Mouse (Mus musculus) kidney, postnatal 14 days (tissue): ENCODE data around the gene Apc2.

Source experiments
- DNase-seq: peaks from one replicate; pipeline ENCODE4 v3.0.0; 2022; ENCODE audit warnings: mixed read lengths

Gene Apc2

DNA sequence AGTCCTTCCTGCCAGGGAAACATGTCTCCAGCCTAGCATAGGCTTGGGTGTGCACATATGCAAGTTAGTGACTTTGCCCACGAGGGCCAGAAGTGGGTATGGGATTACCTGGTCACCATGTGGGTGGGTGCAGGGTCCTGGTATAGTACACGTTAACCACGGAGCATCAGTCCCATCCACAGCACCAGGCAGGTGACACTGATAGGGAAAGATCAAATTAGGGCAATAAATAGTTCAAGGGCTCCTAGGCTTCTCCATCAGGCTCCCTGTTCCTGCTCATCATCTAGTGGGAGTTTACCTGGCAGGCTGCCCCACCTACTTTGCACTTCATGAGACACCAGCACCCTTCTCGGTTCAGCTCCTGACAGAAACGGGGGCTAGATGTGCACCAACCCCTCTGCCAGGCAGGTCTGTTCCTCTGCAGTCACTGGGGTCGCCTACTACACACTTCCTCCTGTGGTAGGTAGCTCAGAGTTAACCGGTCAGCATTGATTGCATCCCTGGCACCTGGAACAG lies 931 bp upstream of the Apc2 start:
- no peak for DNase-seq

DNA sequence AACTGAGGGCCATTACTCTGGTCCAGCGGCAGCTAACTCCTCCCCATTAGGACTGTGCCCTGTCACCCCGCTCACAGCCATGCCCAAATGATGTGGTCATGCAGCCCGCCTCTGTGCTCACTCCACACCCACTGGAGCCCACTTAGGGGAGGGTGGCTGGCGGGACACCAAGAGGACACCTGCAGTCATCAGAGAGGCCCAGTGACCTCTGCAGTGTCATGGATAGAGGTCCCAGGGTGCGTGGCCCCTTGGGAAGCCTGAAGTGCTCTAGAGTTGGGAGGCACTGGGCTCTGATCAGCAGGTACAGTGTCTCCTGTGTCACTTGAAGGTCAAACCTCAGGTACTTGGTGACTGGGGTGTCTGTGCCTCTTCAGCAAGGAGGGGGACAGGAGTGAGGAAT lies 1.0 kb downstream of the Apc2 start:
- DNase-seq: no peak

DNA sequence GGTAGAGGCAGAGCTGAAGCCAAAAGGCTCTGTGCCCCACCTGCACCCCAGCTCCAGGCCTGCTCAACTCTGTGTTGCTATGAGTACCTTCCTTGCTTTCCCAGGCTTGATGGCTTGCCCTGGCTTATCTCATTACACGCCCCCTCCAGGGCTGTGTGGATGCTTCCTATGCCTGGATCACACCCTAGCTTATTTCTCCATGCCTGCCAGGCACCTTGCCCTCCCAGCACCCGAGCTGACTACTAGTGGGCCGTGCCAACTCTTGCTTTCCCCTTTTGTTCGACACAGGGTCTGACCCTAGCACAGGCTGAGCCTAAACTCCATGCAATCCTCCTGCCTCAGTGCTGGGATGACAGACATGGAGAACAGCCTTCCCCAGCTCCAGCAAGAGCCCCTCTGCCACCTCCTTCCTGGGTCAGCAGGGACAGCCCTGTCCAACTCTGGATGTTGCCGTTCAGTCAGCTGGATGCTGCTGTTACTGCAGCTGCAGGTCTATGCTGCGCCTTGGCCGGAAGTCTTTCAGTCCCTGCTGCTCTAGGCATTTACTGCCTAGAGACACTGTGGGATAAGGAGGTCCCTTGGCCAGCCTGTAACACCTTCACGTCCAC lies 1.9 kb downstream of the Apc2 start:
- DNase-seq: no peak

DNA sequence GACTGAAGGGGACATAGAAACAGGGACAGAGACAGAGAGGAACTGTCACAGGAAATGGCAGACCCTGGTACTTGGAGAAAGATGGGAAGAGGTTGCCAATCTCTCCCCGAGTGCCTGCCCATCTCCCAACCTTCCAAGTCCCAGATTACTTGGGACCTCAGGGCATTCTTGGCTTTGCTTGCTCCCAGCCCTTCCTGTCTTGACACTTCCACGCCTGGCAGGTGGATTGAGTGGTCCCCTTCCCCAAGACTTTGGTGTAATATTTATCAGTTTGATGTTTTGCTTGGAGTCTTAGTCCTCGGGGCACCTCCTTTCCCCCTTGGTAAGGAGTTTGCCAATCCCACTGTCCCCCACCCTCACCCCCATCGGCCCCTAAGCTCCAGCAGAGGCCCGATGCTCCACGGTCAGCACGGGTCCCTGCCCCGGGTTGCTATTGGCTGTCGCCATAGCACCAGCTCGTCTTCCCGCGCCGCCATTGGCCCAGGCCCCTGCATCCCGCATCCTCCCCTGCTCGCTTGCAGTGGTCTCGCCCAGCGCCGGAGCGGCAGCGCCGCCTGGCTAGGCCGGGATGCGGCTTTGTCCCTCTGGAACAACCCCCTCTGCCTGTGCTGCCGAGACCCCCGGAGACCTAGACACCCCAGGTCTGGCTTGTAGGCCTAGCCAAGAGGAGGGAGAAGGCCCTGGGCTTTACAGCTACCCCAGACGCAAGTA lies 2.9 kb downstream of the Apc2 start:
- DNase-seq: no peak

DNA sequence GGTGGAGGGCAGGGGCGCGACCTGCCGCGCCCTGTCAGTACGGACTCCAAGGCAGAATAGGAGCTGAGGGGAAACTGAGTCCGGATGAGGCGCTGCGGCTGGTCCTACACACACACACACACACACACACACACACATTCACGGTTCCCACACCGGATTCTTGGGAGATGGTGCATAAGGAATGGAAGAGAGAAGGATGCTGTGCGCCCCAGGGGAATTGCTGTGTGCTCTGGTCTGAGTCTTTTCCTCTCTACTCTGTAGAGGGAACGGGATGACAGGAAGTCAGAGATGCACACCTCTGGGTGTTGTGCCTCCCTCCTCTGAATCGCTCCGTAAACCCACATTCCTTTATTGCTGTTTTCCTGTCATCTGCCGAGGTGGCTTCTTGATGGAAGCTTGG lies 3.5 kb downstream of the Apc2 start:
- DNase-seq: no peak

- no peak for DNase-seq
Measured at GRCm38 (mm10) chr10:80299824-80300223, 4.0 kb downstream of the Apc2 start.

- no peak for DNase-seq
Measured at GRCm38 (mm10) chr10:80300672-80301181, 5.0 kb downstream of the Apc2 start.

- no peak for DNase-seq
Measured at GRCm38 (mm10) chr10:80301256-80302081, 5.7 kb downstream of the Apc2 start.

DNA sequence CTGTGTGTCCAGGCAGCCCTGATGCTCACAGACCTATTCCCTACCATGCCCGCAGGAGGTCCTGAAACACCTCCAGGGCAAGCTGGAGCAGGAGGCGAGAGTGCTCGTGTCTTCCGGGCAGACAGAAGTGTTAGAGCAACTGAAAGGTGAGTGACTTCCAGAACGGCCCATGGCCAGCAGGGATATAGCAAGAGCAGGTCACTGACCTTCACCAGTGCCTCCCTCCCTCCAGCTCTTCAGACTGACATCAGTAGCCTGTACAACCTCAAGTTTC lies 6.2 kb downstream of the Apc2 start:
- DNase-seq: no peak

- DNase-seq: peak; percentile 85
Measured at GRCm38 (mm10) chr10:80302471-80302881, 6.7 kb downstream of the Apc2 start.

DNA sequence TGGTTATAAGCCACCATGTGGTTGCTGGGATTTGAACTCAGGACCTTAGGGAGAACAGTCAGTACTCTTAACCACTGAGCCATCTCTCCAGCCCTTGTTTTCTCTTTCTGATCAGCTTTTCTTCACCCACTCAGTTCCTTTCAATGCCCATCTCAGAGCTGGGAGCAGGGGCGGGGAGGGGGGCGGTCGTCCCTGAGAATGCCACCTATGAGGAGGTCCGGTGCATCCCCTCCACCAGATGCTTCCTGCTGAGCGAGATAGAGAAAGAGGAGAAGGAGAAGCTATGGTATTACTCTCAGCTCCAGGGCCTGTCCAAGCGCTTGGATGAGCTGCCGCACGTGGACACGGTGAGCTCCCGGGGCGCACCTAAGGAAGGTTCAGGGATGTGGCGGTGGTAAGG lies 8.7 kb downstream of the Apc2 start:
- no peak for DNase-seq

- DNase-seq: peak; percentile 53
Measured at GRCm38 (mm10) chr10:80304862-80305261, 9.1 kb downstream of the Apc2 start.

- no peak for DNase-seq
Measured at GRCm38 (mm10) chr10:80311560-80311959, 15.8 kb downstream of the Apc2 start.

- DNase-seq: no peak
Measured at GRCm38 (mm10) chr10:80312586-80313504, 17.1 kb downstream of the Apc2 start.

DNA sequence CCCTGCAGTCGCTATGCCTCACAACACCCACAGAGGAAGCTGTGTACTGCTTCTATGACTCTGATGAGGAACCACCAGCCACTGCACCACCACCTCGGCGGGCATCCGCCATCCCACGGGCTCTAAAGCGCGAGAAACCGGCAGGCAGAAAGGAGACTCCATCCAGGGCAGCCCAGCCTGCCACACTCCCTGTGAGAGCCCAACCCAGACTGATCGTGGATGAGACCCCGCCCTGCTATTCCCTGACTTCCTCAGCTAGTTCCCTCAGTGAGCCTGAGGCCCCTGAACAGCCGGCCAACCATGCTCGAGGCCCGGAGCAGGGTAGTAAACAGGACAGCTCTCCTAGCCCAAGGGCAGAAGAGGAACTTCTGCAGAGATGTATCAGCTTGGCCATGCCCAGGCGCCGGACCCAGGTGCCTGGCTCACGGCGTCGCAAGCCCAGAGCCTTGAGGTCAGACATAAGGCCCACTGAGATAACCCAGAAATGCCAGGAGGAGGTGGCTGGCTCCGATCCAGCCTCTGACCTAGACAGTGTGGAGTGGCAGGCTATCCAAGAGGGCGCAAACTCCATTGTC lies 17.9 kb downstream of the Apc2 start:
- no peak for DNase-seq

DNA sequence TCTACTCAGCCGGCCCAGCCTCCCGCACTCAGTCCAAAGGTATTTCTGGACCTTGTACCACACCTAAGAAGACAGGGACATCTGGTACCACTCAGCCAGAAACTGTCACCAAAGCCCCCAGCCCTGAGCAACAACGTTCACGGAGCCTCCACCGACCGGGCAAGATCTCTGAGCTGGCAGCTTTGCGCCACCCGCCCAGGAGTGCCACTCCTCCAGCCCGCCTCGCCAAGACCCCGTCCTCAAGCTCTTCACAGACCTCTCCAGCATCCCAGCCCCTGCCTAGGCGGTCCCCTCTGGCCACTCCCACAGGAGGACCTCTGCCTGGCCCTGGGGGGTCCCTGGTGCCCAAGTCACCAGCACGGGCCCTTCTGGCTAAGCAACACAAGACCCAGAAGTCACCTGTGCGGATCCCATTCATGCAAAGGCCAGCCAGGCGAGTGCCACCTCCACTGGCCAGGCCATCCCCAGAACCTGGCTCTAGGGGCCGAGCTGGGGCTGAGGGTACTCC lies 18.8 kb downstream of the Apc2 start:
- DNase-seq: no peak

GRCm38 (mm10) chr10:80315315-80315714 lies 19.5 kb downstream of the Apc2 start:
- DNase-seq: no peak

- DNase-seq: no peak
Measured at GRCm38 (mm10) chr10:80316359-80316781, 20.6 kb downstream of the Apc2 start.

GRCm38 (mm10) chr10:80317011-80317410 lies 21.2 kb downstream of the Apc2 start:
- DNase-seq: no peak

DNA sequence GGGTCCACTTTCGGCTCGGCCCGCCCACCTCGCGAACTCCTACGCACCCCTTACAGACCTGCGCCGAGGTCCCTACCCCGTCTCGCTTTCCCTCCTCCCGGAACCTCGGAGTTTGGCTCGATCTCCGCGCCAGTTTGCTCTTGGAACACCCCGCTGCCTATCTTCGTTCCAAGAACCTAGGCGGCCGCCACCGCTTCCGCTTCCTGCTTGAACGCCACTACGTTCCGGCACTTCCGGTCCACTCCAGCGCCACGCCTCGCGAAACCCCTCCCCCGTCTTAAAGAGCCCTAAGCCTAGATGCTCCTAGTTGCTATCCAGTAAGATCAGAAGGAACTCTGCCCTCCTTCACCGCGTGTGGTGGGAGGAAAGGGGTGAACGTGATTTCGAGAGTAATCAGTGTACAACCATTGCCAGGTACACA lies 24.6 kb downstream of the Apc2 start, which contains the start of gene 2310011J03Rik:
Gene 2310011J03Rik, minus strand, starts transcription at position 198 of the 421 bp plus-strand sequence.
- peak; percentile 95 for DNase-seq

- no peak for DNase-seq
Measured at GRCm38 (mm10) chr10:80321014-80321669, 25.4 kb downstream of the Apc2 start.
